Mouse (Mus musculus) liver, postnatal 0 days (tissue): ENCODE results near the gene Cdca7. TPM values are rescaled to one million over a fixed set of nuclear protein-coding genes. Genes with fewer than 3 reads are reported as not detected.
A peak's percentile ranks its signal among the peaks of the same experiment; 100 is the strongest.

Experiments
- ATAC-seq: fragments of 200-750 bp; cut with Nextera tagmentation; 2 replicates; pipeline ENCODE4 v1.8.0; 2017; ENCODE audit warnings: mild to moderate bottlenecking, moderate library complexity
- DNase-seq: peaks from one replicate; pipeline ENCODE4 v3.0.0-alpha.2; 2016
- H3K27ac ChIP-seq: fragments of 300-500 bp; sonication (generic); 2 replicates; pipeline ENCODE4 v1.5.1; 2014; ENCODE audit warnings: antibody characterized with exemption, moderate library complexity, mild to moderate bottlenecking, low read depth
- H3K27me3 ChIP-seq: fragments of 300-500 bp; sonication (generic); 2 replicates; pipeline ENCODE4 v1.6.1; 2014; ENCODE audit warnings: low read length, control low read depth, mixed read lengths; ENCODE audit not compliant: insufficient read depth
- H3K36me3 ChIP-seq: fragments of 300-500 bp; sonication (generic); replicated peaks from 2 replicates; pipeline ENCODE4 v1.6.1; 2014; ENCODE audit warnings: mild to moderate bottlenecking, control low read depth, low read length, moderate library complexity, mixed read lengths; ENCODE audit not compliant: insufficient read depth
- H3K4me1 ChIP-seq: fragments of 300-500 bp; sonication (generic); 2 replicates; pipeline ENCODE4 v1.6.1; 2014; ENCODE audit warnings: antibody characterized with exemption, mild to moderate bottlenecking, control low read depth; ENCODE audit not compliant: insufficient read depth
- H3K4me2 ChIP-seq: fragments of 300-500 bp; sonication (generic); 2 replicates; pipeline ENCODE4 v1.6.1; 2014; ENCODE audit warnings: low read depth, mild to moderate bottlenecking, low read length, moderate library complexity, mixed read lengths
- H3K4me3 ChIP-seq: fragments of 300-500 bp; sonication (generic); 2 replicates; pipeline ENCODE4 v1.5.1; 2014; ENCODE audit warnings: low read depth, low read length
- H3K9ac ChIP-seq: fragments of 300-500 bp; sonication (generic); replicated peaks from 2 replicates; pipeline ENCODE4 v1.6.1; 2014; ENCODE audit warnings: mild to moderate bottlenecking, moderate library complexity
- H3K9me3 ChIP-seq: fragments of 300-500 bp; sonication (generic); 2 replicates; pipeline ENCODE4 v1.6.1; 2016; ENCODE audit warnings: mild to moderate bottlenecking, control low read depth, low read length, mixed read lengths
- CTCF ChIP-seq: sonication (generic); IDR thresholded peaks from 2 replicates; pipeline ENCODE4 v1.5.1; 2016; ENCODE audit warnings: antibody characterized with exemption, low read depth
- EP300 ChIP-seq: IDR thresholded peaks from 2 replicates; pipeline ENCODE4 v1.6.1; 2016; ENCODE audit warnings: antibody characterized with exemption, low read depth, mild to moderate bottlenecking
- WGBS: fragments of 180-500 bp; shearing (Covaris S2); extraction: QIAGEN DNeasy Blood & Tissue Kit; methylation state at CpG from one replicate; pipeline ENCODE4 v1.1.7; 2014; ENCODE audit not compliant: insufficient replicate concordance; 5-methylcytosine and 5-hydroxymethylcytosine counted together
- polyA plus RNA-seq: library from polyadenylated mRNA; unstranded; fragments of >200 nt; fragmentation: Nextera tagmentation; extraction: Ambion mirVana; gene quantifications from 2 replicates; pipeline ENCODE4 v1.2.1, GENCODE M21; 2015

The Cdca7 gene
- polyA plus RNA-seq, 1 experiment from 2014 or later = 31.7 TPM

DNA sequence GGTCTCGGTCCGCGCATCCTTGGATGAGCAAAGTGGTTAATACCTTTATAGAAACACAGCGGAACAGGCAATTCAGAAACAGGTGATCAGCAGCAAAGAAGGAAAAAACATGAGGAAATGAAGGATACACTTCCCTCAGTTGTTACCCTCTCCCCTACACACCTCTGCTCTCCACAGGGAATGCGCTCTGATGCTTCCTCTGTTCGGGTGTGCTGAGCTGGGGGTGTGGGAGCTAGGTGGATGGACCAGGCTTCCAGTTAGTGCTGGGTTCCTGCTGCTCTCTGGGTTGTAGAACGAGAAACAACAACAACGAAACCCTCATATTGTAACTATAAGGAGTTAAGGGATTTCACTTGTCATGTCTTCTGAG lies 40.7 kb downstream of the Cdca7 start:
- Histone ChIP-seq H3K4me3 (no peak overlapping the region), H3K27ac (no peak overlapping the region), H3K36me3 (no peaks in the 10 kb centered on the region), H3K4me2 (no peak overlapping the region), H3K27me3 (peaks cover 17% of the 10 kb centered on the region), H3K4me1 (no peaks in the 10 kb centered on the region), H3K9me3 (no peaks in the 10 kb centered on the region), H3K9ac (no peak overlapping the region)
- DNase-seq (no peak), ATAC-seq (no peak)
- 27% methylated on average over 8 of the region's 8 CpGs for WGBS
- TF ChIP-seq CTCF (no peak), EP300 (no peak)

DNA sequence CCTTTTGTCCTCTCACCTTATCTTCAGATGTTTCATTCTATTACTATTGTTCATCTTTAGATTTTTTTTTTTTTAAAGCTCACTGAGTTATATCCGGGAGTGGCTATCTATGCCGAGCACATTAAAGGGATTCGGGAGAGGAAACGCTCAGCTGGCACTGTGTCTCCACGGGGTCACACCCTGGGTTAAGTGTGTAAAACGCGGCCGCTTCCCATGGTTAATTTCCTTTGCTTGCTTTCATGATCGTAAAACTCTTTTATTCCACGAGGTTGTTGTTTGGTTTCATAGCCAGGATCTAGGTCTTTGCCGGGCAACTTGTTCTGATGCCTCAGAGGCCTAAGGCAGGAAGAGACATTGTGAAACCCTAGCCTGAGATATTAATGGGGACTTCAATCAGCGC lies 48.1 kb downstream of the Cdca7 start:
- 0 out of 2 replicates have a peak, but pooled peaks cover 3% of the 10 kb centered on the region for H3K27me3 ChIP-seq
- DNase-seq = no peak
- ATAC-seq = no peak
- no peaks in the 10 kb centered on the region for H3K36me3 ChIP-seq
- no peak overlapping the region for H3K4me3 ChIP-seq
- no peak overlapping the region for H3K9ac ChIP-seq
- no peak for TF ChIP-seq EP300
- no peak for TF ChIP-seq CTCF
- WGBS = 65% methylated on average over 12 of the region's 12 CpGs
- H3K4me1 ChIP-seq = no peaks in the 10 kb centered on the region
- no peak overlapping the region for H3K27ac ChIP-seq
- no peaks in the 10 kb centered on the region for H3K9me3 ChIP-seq
- no peak overlapping the region for H3K4me2 ChIP-seq

DNA sequence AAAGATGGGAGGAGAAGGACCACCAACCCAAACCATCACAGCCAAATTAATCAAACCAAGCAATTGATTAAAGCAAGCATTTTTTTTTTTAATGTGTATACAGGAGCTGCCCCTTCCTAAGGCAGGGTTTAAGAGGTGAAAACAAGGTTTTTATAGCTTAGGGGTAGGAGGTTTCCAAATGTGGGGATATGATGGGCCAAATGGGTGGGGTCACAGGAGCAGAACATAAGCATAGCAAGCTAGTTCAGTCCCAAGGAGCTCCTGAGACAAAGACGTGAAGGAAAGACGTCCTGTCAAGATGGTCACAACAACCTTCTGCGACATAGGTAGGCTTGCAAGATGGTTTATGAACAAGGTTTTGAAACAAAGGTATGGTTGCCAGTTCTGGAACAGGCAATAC lies 49.6 kb downstream of the Cdca7 start:
- peaks cover 11% of the 10 kb centered on the region; the same call in 1 of the 2 replicates for H3K27me3 ChIP-seq
- TF ChIP-seq EP300 = no peak
- TF ChIP-seq CTCF = no peak
- no peaks in the 10 kb centered on the region for H3K36me3 ChIP-seq
- H3K4me2 ChIP-seq = no peak overlapping the region
- DNase-seq = no peak
- no peaks in the 10 kb centered on the region for H3K4me1 ChIP-seq
- H3K9ac ChIP-seq = no peak overlapping the region
- ATAC-seq = no peak
- no peaks in the 10 kb centered on the region for H3K9me3 ChIP-seq
- 74% methylated on average over 3 of the region's 3 CpGs for WGBS
- no peak overlapping the region for H3K27ac ChIP-seq
- H3K4me3 ChIP-seq = no peak overlapping the region

DNA sequence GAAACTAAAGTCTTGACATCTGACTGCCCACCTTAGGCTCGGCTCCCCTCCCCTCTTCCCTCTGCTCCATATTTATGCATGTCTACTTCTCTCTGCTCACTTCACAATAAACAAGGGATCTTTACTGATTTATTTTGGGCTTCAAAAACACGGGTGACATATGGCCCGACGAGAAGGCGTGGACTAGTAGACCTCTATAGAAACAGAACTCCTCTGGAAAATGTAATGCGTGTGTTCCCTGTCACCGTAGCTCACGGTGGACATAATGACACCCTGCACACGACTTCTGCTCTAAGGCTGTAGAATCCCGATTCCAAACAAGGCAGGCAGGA lies 53.0 kb downstream of the Cdca7 start:
- ATAC-seq = no peak

DNA sequence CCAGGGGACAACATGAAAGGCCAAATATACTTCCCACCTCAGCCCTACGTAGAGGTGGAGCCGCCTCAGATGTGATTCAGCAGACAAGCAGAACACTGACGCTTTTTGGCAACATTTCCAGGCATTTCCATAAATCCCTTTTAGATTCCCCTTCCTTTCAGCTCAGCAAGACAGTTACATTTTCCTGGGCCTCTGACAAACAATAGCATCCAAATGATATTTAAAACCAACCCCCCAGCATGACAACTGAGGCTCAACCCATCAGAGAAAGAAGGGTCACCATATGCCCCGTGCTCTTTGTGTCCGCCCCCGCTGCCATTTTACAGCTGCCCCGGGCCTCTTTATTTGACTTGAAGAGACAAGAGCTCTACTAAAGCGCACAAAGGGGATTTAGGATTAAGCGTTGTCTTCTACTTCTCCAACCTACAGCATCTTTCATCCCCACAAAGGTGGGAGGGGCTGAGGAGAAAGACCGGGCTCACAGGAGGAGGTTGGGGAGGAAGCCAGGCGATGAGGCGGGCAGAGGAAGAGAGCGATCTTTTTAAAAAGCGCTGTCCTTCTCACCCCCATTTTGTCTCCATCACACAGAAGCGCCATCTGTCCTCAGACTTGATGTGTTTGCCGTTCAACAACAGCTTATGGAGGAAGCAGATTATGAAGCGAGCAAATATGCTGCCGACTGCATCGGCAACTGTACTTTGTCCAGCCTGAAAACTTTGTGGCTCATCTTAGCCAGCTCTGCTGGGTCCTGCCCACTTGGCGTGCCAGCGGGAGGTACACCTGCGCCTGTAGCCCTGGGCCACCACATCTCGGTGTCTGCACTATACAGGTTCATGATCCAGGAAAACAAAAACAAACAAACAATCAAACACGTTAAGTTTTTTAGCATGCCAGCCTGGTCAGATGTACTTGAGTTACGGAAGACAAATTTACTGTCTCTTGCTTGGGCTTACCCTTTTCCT lies 53.7 kb downstream of the Cdca7 start:
- no peak for ATAC-seq
- TF ChIP-seq CTCF = no peak
- no peak for TF ChIP-seq EP300
- H3K27ac ChIP-seq = no peak overlapping the region
- no peak for DNase-seq
- H3K9ac ChIP-seq = no peak overlapping the region
- H3K27me3 ChIP-seq = peaks cover 11% of the 10 kb centered on the region; the same call in 1 of the 2 replicates
- WGBS = 50% methylated on average over 25 of the region's 25 CpGs
- H3K9me3 ChIP-seq = no peaks in the 10 kb centered on the region
- H3K4me1 ChIP-seq = no peaks in the 10 kb centered on the region
- H3K4me2 ChIP-seq = 0 out of 2 replicates have a peak overlapping the region, but pooled peaks have one; percentile 6
- H3K4me3 ChIP-seq = no peak overlapping the region
- H3K36me3 ChIP-seq = no peaks in the 10 kb centered on the region

More for the DNA sequence above, 53.0 kb downstream of the Cdca7 start:
- H3K36me3 ChIP-seq = no peaks in the 10 kb centered on the region
- 76% methylated on average over 10 of the region's 10 CpGs for WGBS
- no peak for TF ChIP-seq CTCF
- TF ChIP-seq EP300 = no peak
- no peaks in the 10 kb centered on the region for H3K4me1 ChIP-seq
- peaks cover 11% of the 10 kb centered on the region; the same call in 1 of the 2 replicates for H3K27me3 ChIP-seq
- H3K9ac ChIP-seq = no peak overlapping the region
- no peak overlapping the region for H3K4me3 ChIP-seq
- no peak overlapping the region for H3K4me2 ChIP-seq
- no peak overlapping the region for H3K27ac ChIP-seq
- H3K9me3 ChIP-seq = no peaks in the 10 kb centered on the region
- DNase-seq = no peak

DNA sequence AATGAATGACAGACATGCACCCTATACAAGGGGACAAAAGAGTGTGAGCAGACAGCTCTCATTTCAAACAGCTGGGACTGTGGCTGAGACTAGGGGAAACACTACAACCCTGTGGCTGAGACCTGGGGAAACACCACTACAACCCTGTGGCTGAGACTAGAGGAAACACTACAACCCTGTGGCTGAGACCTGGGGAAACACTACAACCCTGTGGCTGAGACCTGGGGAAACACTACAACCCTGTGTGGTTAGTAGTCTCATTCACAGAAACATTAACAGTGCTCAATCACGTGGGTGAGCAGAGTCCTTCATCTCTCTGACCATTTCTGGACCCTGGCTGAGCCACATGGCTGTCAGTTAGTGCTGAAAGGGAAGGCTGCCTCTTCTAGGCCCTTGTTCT lies 59.9 kb downstream of the Cdca7 start:
- no peak overlapping the region for H3K9ac ChIP-seq
- no peak overlapping the region for H3K27ac ChIP-seq
- no peaks in the 10 kb centered on the region for H3K27me3 ChIP-seq
- 23% methylated on average over 1 of the region's 1 CpGs for WGBS
- H3K4me3 ChIP-seq = no peak overlapping the region
- DNase-seq (no peak), ATAC-seq (no peak)
- H3K36me3 ChIP-seq = no peaks in the 10 kb centered on the region
- no peaks in the 10 kb centered on the region for H3K4me1 ChIP-seq
- H3K9me3 ChIP-seq = no peaks in the 10 kb centered on the region
- TF ChIP-seq EP300 (no peak), CTCF (no peak)
- H3K4me2 ChIP-seq = no peak overlapping the region

Other genes starting within 250 kb of the Cdca7 start
- 4.0 and 4.8 TPM in 2 replicates for gene Map3k20, start 190.5 kb upstream of the Cdca7 start, polyA plus RNA-seq